Mouse (Mus musculus) ES-E14 (cell line): Measurements from ENCODE around the gene Cdk1.

ENCODE experiments used
- CHD2 ChIP-seq: IDR thresholded peaks from 2 replicates; pipeline ENCODE4 v1.6.1; 2014; ENCODE audit warnings: mild to moderate bottlenecking, low read depth, low read length, inconsistent platforms
- HCFC1 ChIP-seq: IDR thresholded peaks from 2 replicates; pipeline ENCODE4 v1.6.1; 2012; ENCODE audit warnings: low read length, inconsistent platforms, borderline replicate concordance; ENCODE audit not compliant: insufficient read depth
- MAFK ChIP-seq: IDR thresholded peaks from 2 replicates; pipeline ENCODE4 v1.6.1; 2014; ENCODE audit warnings: mild to moderate bottlenecking, low read depth, low read length, inconsistent platforms; ENCODE audit not compliant: insufficient read depth
- ZC3H11A ChIP-seq: IDR thresholded peaks from 2 replicates; pipeline ENCODE4 v1.6.1; 2012; ENCODE audit warnings: low read depth, mild to moderate bottlenecking, inconsistent platforms, low read length, borderline replicate concordance

DNA sequence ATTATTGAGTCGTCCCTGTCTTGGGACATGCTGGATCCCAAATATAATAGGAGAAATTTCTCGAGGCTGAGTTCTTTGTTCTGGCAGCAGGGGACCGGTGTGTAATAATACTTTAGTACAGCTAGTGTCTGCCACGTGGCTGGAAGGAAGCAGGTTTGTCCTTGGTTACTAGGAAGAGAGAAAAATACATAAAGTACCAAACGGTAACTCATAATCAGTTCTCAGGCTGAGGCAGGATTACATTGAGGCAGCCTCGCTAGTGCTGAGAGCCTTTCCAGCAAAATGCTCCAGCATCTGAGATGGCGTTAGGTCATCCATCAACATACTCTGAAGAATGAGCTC lies 17.6 kb downstream of the Cdk1 start:
- TF ChIP-seq HCFC1 (no peak), ZC3H11A (no peak), MAFK (no peak), CHD2 (no peak)
